Mouse (Mus musculus) heart, embryonic 10.5 days (tissue): ENCODE data around the gene Tubb5. TPM values are rescaled to one million over a fixed set of nuclear protein-coding genes. Genes with fewer than 3 reads are reported as not detected.

Experiments
- DNase-seq: peaks from one replicate; pipeline ENCODE4 v3.0.0-alpha.2; 2017; ENCODE audit warnings: low spot score
- H3K27ac ChIP-seq: fragments of 300-500 bp; sonication (generic); 2 replicates; pipeline ENCODE4 v1.5.1; 2016; ENCODE audit warnings: mild to moderate bottlenecking
- H3K27me3 ChIP-seq: fragments of 300-500 bp; sonication (generic); 2 replicates; pipeline ENCODE4 v1.6.1; 2016; ENCODE audit warnings: mild to moderate bottlenecking; ENCODE audit not compliant: poor library complexity, insufficient read depth, severe bottlenecking
- H3K36me3 ChIP-seq: fragments of 300-500 bp; sonication (generic); 2 replicates; pipeline ENCODE4 v1.6.1; 2016; ENCODE audit warnings: mild to moderate bottlenecking, moderate library complexity
- H3K4me1 ChIP-seq: fragments of 300-500 bp; sonication (generic); 2 replicates; pipeline ENCODE4 v1.6.1; 2016; ENCODE audit warnings: mild to moderate bottlenecking
- H3K4me3 ChIP-seq: fragments of 300-500 bp; sonication (generic); 2 replicates; pipeline ENCODE4 v1.5.1; 2016; ENCODE audit warnings: mild to moderate bottlenecking, moderate library complexity
- H3K9me3 ChIP-seq: fragments of 300-500 bp; sonication (generic); 2 replicates; pipeline ENCODE4 v1.6.1; 2016; ENCODE audit warnings: mild to moderate bottlenecking, moderate library complexity
- WGBS: fragments of 180-500 bp; shearing (Covaris S2); methylation state at CpG from one replicate; pipeline ENCODE4 v1.1.7; 2016; 5-methylcytosine and 5-hydroxymethylcytosine counted together
- polyA plus RNA-seq: library from polyadenylated mRNA; unstranded; fragments of >200 nt; fragmentation: Nextera tagmentation; extraction: Ambion mirVana; gene quantifications from 2 replicates; pipeline ENCODE4 v1.2.1, GENCODE M21; 2016

Tubb5 gene
- polyA plus RNA-seq, 1 experiment from 2014 or later = 1,091 TPM

GRCm38 (mm10) chr17:35815836-35816235 is 22.3 kb downstream of the Tubb5 start:
- H3K36me3 ChIP-seq = no peaks in the 10 kb centered on the region
- peaks cover 46% of the 10 kb centered on the region for H3K4me1 ChIP-seq
- no peak overlapping the region for H3K4me3 ChIP-seq
- peak overlapping the region; percentile 63 for H3K27ac ChIP-seq
- 69% methylated on average over 7 of the region's 7 CpGs for WGBS
- H3K9me3 ChIP-seq = no peaks in the 10 kb centered on the region
- no peak for DNase-seq
- no peaks in the 10 kb centered on the region; the same call in 1 of the 2 replicates for H3K27me3 ChIP-seq

- WGBS = 64% methylated on average over 6 of the region's 6 CpGs
- H3K36me3 ChIP-seq = no peaks in the 10 kb centered on the region
- peak overlapping the region; percentile 63; the same call in 1 of the 2 replicates for H3K27ac ChIP-seq
- no peaks in the 10 kb centered on the region for H3K9me3 ChIP-seq
- H3K27me3 ChIP-seq = no peaks in the 10 kb centered on the region; the same call in 1 of the 2 replicates
- DNase-seq = no peak
- H3K4me3 ChIP-seq = no peak overlapping the region
- peaks cover 50% of the 10 kb centered on the region for H3K4me1 ChIP-seq
Observed at GRCm38 (mm10) chr17:35814678-35815077, 23.4 kb downstream of the Tubb5 start.

DNA sequence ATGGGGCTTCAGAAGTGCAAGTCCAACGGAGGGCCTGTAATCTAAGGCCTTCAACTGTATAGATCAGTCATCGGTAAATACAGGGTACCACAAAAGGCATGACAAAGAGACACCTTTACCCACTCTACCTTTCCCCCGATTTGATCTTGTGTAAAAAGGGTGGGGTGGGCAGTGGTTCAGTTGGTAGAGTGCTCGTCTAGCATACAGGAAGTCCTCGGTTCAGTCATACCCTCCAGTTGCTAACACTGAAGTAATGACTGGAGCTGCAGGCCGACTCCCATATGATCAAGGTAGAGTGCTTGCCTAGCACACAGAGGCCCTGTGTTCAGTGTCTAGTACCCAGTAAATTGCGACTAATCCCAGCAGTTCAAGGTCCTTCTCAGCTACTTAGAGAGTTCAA is 24.5 kb downstream of the Tubb5 start:
- no peak overlapping the region for H3K4me3 ChIP-seq
- DNase-seq = no peak
- H3K4me1 ChIP-seq = peaks cover 50% of the 10 kb centered on the region
- 80% methylated on average over 7 of the region's 7 CpGs for WGBS
- H3K27ac ChIP-seq = peak overlapping the region; percentile 70
- no peaks in the 10 kb centered on the region for H3K27me3 ChIP-seq
- H3K9me3 ChIP-seq = no peaks in the 10 kb centered on the region
- no peaks in the 10 kb centered on the region for H3K36me3 ChIP-seq

DNA sequence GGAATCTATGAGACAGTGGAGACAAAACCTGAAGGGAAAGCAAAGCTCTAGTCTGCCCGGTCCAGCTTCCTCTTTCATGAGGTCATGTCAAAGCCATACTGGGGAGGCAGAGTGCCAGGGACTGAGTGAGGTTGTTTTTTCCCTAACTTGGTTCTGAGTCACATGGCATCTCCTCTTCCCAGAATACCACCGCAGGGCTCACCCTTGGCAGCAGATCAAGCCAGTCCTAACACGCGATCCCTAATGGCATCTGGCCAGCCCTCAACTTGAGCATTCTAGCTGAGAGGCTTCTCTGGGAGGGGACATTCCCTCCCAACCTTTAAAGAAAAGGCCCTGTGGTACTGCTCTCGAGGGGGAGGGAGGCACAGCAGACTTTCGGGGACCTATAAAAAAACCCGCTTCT is 24.9 kb downstream of the Tubb5 start:
- peak; percentile 81 for DNase-seq
- H3K27ac ChIP-seq = peak overlapping the region; percentile 70
- H3K4me3 ChIP-seq = no peak overlapping the region
- WGBS = 45% methylated on average over 7 of the region's 7 CpGs
- H3K4me1 ChIP-seq = peaks cover 50% of the 10 kb centered on the region
- H3K27me3 ChIP-seq = no peaks in the 10 kb centered on the region
- H3K9me3 ChIP-seq = no peaks in the 10 kb centered on the region
- no peaks in the 10 kb centered on the region for H3K36me3 ChIP-seq

GRCm38 (mm10) chr17:35812736-35813135 is 25.4 kb downstream of the Tubb5 start:
- H3K27ac ChIP-seq = peak overlapping the region; percentile 70; the same call in 1 of the 2 replicates
- H3K9me3 ChIP-seq = no peaks in the 10 kb centered on the region
- no peaks in the 10 kb centered on the region for H3K27me3 ChIP-seq
- 65% methylated on average over 6 of the region's 6 CpGs for WGBS
- peaks cover 50% of the 10 kb centered on the region for H3K4me1 ChIP-seq
- H3K4me3 ChIP-seq = no peak overlapping the region
- H3K36me3 ChIP-seq = no peaks in the 10 kb centered on the region
- no peak for DNase-seq

DNA sequence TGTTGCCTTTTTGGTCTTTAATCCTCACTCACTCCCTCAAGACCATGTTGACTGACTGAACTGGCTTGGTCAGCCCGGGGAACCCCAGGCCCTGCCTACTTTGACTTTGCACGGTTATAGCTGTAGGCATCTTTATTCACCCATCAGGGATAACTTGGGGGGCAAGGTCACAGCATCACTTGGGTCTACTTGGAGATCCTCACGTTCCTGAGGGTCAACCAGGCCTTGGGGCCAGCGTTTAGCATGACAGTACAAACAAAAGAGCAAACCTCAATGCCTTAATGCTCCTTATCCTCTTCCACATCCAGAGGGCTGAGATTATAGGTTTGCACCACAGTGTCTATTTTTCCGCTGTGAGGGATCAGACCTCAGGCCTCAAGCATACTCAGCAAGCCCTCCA is 25.8 kb downstream of the Tubb5 start:
- DNase-seq = no peak
- Histone ChIP-seq H3K27me3 (no peaks in the 10 kb centered on the region), H3K9me3 (no peaks in the 10 kb centered on the region), H3K27ac (peak overlapping the region; percentile 70; the same call in 1 of the 2 replicates), H3K4me1 (peaks cover 47% of the 10 kb centered on the region), H3K36me3 (no peaks in the 10 kb centered on the region), H3K4me3 (no peak overlapping the region)
- WGBS = 79% methylated on average over 5 of the region's 5 CpGs

DNA sequence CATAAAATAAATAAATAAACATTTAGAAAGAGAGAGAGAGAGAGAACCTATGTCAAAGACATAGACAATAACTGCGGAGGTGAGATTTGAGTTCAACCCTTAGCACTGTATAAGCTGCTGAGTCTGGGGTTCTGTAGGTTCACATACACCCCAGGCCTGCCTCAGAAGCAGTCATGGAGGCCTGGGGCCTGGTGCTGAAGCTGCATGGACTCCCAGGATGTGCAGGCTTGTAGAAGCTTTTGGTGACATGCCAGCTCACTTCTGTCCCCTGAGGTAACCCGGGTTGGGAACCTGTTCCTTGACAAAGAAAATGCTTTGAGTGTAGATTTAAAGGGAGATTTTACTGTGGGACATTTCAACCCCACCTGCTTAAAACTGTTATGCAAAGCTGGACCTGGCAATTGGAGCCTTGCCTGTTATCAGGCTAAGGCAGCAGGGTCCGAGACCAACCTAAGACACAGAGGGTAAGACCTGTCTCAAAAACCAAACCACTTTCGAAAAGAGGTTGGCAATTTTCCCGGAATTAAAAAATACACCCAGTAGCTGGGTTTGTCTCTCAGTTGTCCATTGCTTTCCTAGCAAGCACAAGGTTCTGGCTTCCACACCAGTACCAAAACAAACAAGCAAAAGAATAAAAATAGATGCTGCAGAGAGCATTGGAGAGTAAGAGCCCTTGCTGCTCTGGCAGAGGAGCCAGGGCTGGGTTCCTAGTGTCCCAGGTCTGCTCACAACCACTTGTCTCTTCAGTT is 27.0 kb downstream of the Tubb5 start:
- Histone ChIP-seq H3K27me3 (no peaks in the 10 kb centered on the region), H3K9me3 (no peaks in the 10 kb centered on the region), H3K27ac (no peak overlapping the region), H3K4me1 (peaks cover 38% of the 10 kb centered on the region), H3K36me3 (no peaks in the 10 kb centered on the region), H3K4me3 (no peak overlapping the region)
- no peak for DNase-seq
- WGBS = 85% methylated on average over 5 of the region's 5 CpGs

GRCm38 (mm10) chr17:35809395-35809794 is 28.7 kb downstream of the Tubb5 start:
- H3K9me3 ChIP-seq = no peaks in the 10 kb centered on the region
- no peak overlapping the region for H3K4me3 ChIP-seq
- no peaks in the 10 kb centered on the region for H3K36me3 ChIP-seq
- WGBS = 81% methylated on average over 11 of the region's 11 CpGs
- DNase-seq = no peak
- H3K27me3 ChIP-seq = no peaks in the 10 kb centered on the region
- H3K27ac ChIP-seq = no peak overlapping the region
- H3K4me1 ChIP-seq = peaks cover 22% of the 10 kb centered on the region

DNA sequence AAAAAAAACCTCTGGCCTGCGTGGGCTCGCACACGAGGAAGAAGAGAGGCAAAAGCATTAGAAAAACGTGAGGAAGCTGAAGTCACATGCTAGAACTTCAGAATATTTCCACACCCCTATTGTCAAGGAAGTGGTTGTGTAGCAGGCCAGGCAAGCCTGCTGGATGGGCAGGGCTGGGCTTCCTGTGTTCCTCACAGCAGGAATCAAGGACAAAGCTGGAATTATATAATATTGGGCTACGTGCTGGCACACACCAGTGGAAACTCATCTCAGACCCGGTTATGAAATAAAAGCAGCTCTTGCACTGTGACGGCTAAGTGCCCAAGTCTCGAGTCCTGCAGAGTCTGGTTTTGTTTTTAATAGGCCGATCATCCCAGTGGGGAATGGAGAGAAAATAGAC is 30.0 kb downstream of the Tubb5 start:
- peaks cover 21% of the 10 kb centered on the region for H3K4me1 ChIP-seq
- H3K36me3 ChIP-seq = no peaks in the 10 kb centered on the region
- H3K9me3 ChIP-seq = no peaks in the 10 kb centered on the region
- no peaks in the 10 kb centered on the region for H3K27me3 ChIP-seq
- H3K27ac ChIP-seq = no peak overlapping the region
- no peak overlapping the region for H3K4me3 ChIP-seq
- 77% methylated on average over 9 of the region's 9 CpGs for WGBS
- no peak for DNase-seq

GRCm38 (mm10) chr17:35803858-35804399 is 34.2 kb downstream of the Tubb5 start:
- H3K4me3 ChIP-seq = no peak overlapping the region
- WGBS = 50% methylated on average over 4 of the region's 4 CpGs
- H3K9me3 ChIP-seq = no peaks in the 10 kb centered on the region
- H3K27me3 ChIP-seq = no peaks in the 10 kb centered on the region
- H3K27ac ChIP-seq = peak overlapping the region; percentile 59; the same call in 1 of the 2 replicates
- no peaks in the 10 kb centered on the region for H3K36me3 ChIP-seq
- peaks cover 12% of the 10 kb centered on the region; the same call in 1 of the 2 replicates for H3K4me1 ChIP-seq
- no peak for DNase-seq

- H3K27ac ChIP-seq = no peak overlapping the region
- no peaks in the 10 kb centered on the region for H3K27me3 ChIP-seq
- H3K9me3 ChIP-seq = no peaks in the 10 kb centered on the region
- WGBS = 67% methylated on average over 6 of the region's 6 CpGs
- no peak for DNase-seq
- peaks cover 12% of the 10 kb centered on the region; the same call in 1 of the 2 replicates for H3K4me1 ChIP-seq
- no peak overlapping the region for H3K4me3 ChIP-seq
- H3K36me3 ChIP-seq = no peaks in the 10 kb centered on the region
Observed at GRCm38 (mm10) chr17:35803020-35803419, 35.1 kb downstream of the Tubb5 start.

DNA sequence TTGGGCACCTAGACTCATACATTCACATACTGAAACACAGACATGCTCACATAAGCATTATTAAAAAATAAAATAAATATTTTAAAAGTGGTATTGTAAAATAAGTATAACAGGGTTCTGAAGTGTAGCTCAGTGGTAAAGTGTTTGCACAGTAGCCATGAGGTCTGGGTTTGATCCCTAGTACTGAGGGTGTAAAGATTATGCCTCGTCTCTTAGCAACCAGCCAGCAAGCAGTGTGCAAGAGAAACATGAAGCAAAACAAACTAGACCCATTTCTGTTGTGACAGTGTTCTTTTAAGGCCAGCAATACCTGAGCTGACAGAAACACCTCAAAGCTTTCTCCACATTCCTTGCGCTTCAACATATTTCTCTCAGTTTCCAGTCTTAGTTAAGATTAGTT is 37.2 kb downstream of the Tubb5 start:
- no peaks in the 10 kb centered on the region for H3K27me3 ChIP-seq
- no peak overlapping the region for H3K27ac ChIP-seq
- H3K4me1 ChIP-seq = peaks cover 12% of the 10 kb centered on the region; the same call in 1 of the 2 replicates
- 82% methylated on average over 2 of the region's 2 CpGs for WGBS
- DNase-seq = no peak
- no peak overlapping the region for H3K4me3 ChIP-seq
- H3K36me3 ChIP-seq = no peaks in the 10 kb centered on the region
- no peaks in the 10 kb centered on the region for H3K9me3 ChIP-seq

GRCm38 (mm10) chr17:35796835-35797234 is 41.3 kb downstream of the Tubb5 start:
- no peaks in the 10 kb centered on the region for H3K4me1 ChIP-seq
- WGBS = 64% methylated on average over 5 of the region's 5 CpGs
- no peaks in the 10 kb centered on the region for H3K27me3 ChIP-seq
- no peaks in the 10 kb centered on the region for H3K36me3 ChIP-seq
- DNase-seq = no peak
- H3K27ac ChIP-seq = no peak overlapping the region
- H3K4me3 ChIP-seq = no peak overlapping the region
- no peaks in the 10 kb centered on the region for H3K9me3 ChIP-seq
